Mouse (Mus musculus) cerebellum, adult (tissue): ENCODE data around the gene Ostm1.

Source experiments
- ATAC-seq: cut with Nextera tagmentation; 2 replicates; pipeline ENCODE4 v1.9.2; 2017; ENCODE audit warnings: mild to moderate bottlenecking, moderate library complexity, mixed read lengths; ENCODE audit not compliant: insufficient number of reproducible peaks, low FRiP score, low TSS enrichment

Gene Ostm1

GRCm38 (mm10) chr10:42723275-42724232, 139.9 kb downstream of the Ostm1 start:
- ATAC-seq: no peak

- ATAC-seq: no peak
These were observed 146.0 kb downstream of the Ostm1 start for GRCm38 (mm10) chr10:42729607-42730006.

- no peak for ATAC-seq
These were observed 151.0 kb downstream of the Ostm1 start for GRCm38 (mm10) chr10:42734546-42735060.

- ATAC-seq: no peak
These were observed 168.2 kb downstream of the Ostm1 start for GRCm38 (mm10) chr10:42751813-42752212.
